Mouse (Mus musculus) kidney, adult 2 months (tissue): ENCODE results near the gene Phf2.

Experiments
- CTCF ChIP-seq: fragments of 200-500 bp; conservative IDR thresholded peaks from 2 replicates; pipeline ENCODE4 v1.5.1; 2011; ENCODE audit warnings: low read depth, mild to moderate bottlenecking, control low read depth, low read length, moderate library complexity, mixed read lengths; ENCODE audit not compliant: insufficient read depth, insufficient read length
- POLR2A ChIP-seq: fragments of 200-500 bp; IDR thresholded peaks from one replicate; pipeline ENCODE4 v1.6.1; 2011; ENCODE audit warnings: low read depth, low read length, control low read depth

GRCm38 (mm10) chr13:48763701-48764245, 107.1 kb downstream of the Phf2 start:
- TF ChIP-seq POLR2A: no peak
- no peak for TF ChIP-seq CTCF
